Mouse (Mus musculus) neural tube, embryonic 14.5 days (tissue): ENCODE measurements around the gene Bhlhb9. TPM values are rescaled to one million over a fixed set of nuclear protein-coding genes. Genes with fewer than 3 reads are reported as not detected.

Experiments used
- microRNA counts: library from miRNA; unstranded; fragments of <30 nt; microRNA quantifications from one replicate; lab custom pipeline; 2016
- microRNA-seq: library from miRNA; unstranded; fragments of <30 nt; microRNA quantifications from one replicate; pipeline ENCODE4, GENCODE M21; 2016
- polyA plus RNA-seq: library from polyadenylated mRNA; unstranded; fragments of >200 nt; fragmentation: Nextera tagmentation; extraction: Ambion mirVana; gene quantifications from 2 replicates; pipeline ENCODE4 v1.2.1, GENCODE M21; 2014

Gene Bhlhb9
- polyA plus RNA-seq, 1 experiment from 2014 or later = 114 TPM

MicroRNAs within 50 kb of the gene (microRNA counts, 519-probe panel; counts per million panel counts)
- not detected for microRNA mmu-miR-1970 (lab: Ali Mortazavi, UCI)

Small RNAs within 50 kb of the gene (microRNA-seq; reads per million reads assigned to microRNA genes)
- not detected for gene Mir1970

Other genes with a start within 250 kb of the Bhlhb9 start
- not detected in 2 replicates for gene Nxf7, start 198.8 kb upstream of the Bhlhb9 start, polyA plus RNA-seq
- not detected in 2 replicates for gene Prame, start 169.9 kb upstream of the Bhlhb9 start, polyA plus RNA-seq
- not detected in 2 replicates for gene Tcp11x2, start 103.8 kb upstream of the Bhlhb9 start, polyA plus RNA-seq
- gene Tmsb15a, start 72.3 kb upstream of the Bhlhb9 start, polyA plus RNA-seq = not detected in 2 replicates
- gene Armcx5, start 54.9 kb upstream of the Bhlhb9 start, polyA plus RNA-seq = 10.3 and 11.2 TPM in 2 replicates
- 229 and 270 TPM in 2 replicates for gene Gprasp1, start 54.9 kb upstream of the Bhlhb9 start, polyA plus RNA-seq
- 183 and 196 TPM in 2 replicates for gene Gprasp2, start 41.4 kb downstream of the Bhlhb9 start, polyA plus RNA-seq
- 290 and 292 TPM in 2 replicates for gene Arxes2, start 196.2 kb downstream of the Bhlhb9 start, polyA plus RNA-seq
- gene Arxes1, start 235.8 kb downstream of the Bhlhb9 start, polyA plus RNA-seq = 145 and 160 TPM in 2 replicates